12 mouse cellular contexts compared by ENCODE assay signal in the genomic region with DNA sequence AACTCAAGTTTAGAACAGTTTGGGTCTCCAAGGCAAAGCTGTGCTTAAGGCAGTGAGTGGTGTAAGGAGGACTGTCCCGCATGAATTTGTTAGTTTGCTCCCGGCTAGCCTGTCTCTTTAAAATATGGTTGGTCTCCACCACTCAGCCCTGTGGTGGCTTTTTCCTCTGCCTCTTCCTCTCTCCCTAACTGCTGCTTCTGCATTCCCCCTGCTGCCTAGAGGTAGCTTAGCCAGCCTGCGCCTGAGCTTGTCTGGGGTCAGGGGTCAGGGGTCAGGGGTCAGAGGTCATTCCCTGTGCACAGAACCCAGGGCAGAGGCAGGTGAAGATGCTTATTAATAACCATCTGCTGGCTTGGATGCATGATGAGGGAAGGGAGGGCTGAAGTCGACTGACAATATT.
A peak's percentile ranks its signal among the peaks of the same experiment; 100 is the strongest.
DNase-seq lines count a peak whose midpoint lies in the region; ATAC-seq and TF ChIP-seq lines count a peak whose summit lies in the region.
"Had no signal": no experiment of that assay in that cellular context is flagged by ENCODE, and none has a peak within 500 bp of the region (broad histone marks: within the 10 kb centered on the region; RNA-seq: fewer than 3 reads in every experiment).

No protein-coding gene starts in this region.

- no peak for DNase-seq in heart, postnatal 36 days
- DNase-seq in kidney, postnatal 10 days: peak; percentile 37
- no peak for DNase-seq in kidney, adult 8-10 months
- no peak for DNase-seq in cerebellum, adult 18-20 months
- DNase-seq in cerebellum, postnatal 4 days (ENCODE audit: low spot score in 2 of 2): no peak
- DNase-seq: cerebellum, adult 2 months; kidney, postnatal 36 days; liver, embryonic 13.5 days; thymus, adult 18-20 months had no signal

- no peaks in the 10 kb centered on the region for H3K36me3 ChIP-seq in heart, embryonic 11.5 days (ENCODE audit: control insufficient read depth, insufficient read depth, low read length)
- H3K36me3 ChIP-seq in intestine, postnatal 0 days (ENCODE audit: control insufficient read depth, insufficient read depth): no peaks in the 10 kb centered on the region
- H3K36me3 ChIP-seq: liver, embryonic 13.5 days had no signal

- no peaks in the 10 kb centered on the region for H3K27me3 ChIP-seq in heart, embryonic 11.5 days (ENCODE audit: control insufficient read depth, insufficient read depth, low read length)
- H3K27me3 ChIP-seq in intestine, postnatal 0 days (replicated peaks; ENCODE audit: control insufficient read depth, insufficient read depth, low read length): no peaks in the 10 kb centered on the region

- peaks cover 41% of the 10 kb centered on the region for H3K4me1 ChIP-seq in heart, embryonic 11.5 days (ENCODE audit: control insufficient read depth, insufficient read depth, low read length)
- H3K4me1 ChIP-seq in intestine, postnatal 0 days (replicated peaks; ENCODE audit: control insufficient read depth, insufficient read depth, low read length): peaks cover 10% of the 10 kb centered on the region; the same call in 1 of the 2 replicates

- no peak overlapping the region for H3K4me2 ChIP-seq in heart, embryonic 11.5 days
- 0 out of 2 replicates have a peak overlapping the region, but pooled peaks have one; percentile 51 for H3K4me2 ChIP-seq in intestine, postnatal 0 days (replicated peaks; ENCODE audit: low read depth)

- H3K9ac ChIP-seq in heart, embryonic 11.5 days (ENCODE audit: low read depth, low read length): no peak overlapping the region
- no peak overlapping the region for H3K9ac ChIP-seq in intestine, postnatal 0 days (ENCODE audit: low read depth, low read length)
- H3K9ac ChIP-seq: liver, embryonic 13.5 days had no signal

- no peak for TF ChIP-seq CTCF in intestine, postnatal 0 days (IDR thresholded peaks at IDR 0.05; ENCODE audit: low read depth)

- no peaks in the 10 kb centered on the region for H3K9me3 ChIP-seq in heart, embryonic 11.5 days (replicated peaks; ENCODE audit: control insufficient read depth, low read length)
- H3K9me3 ChIP-seq in intestine, postnatal 0 days (ENCODE audit: control insufficient read depth): no peaks in the 10 kb centered on the region
- H3K9me3 ChIP-seq: liver, embryonic 13.5 days had no signal

- intact Hi-C loops in heart, postnatal 36 days (cut with DNase I): no loop called here

- WGBS in heart, embryonic 11.5 days (ENCODE audit: insufficient replicate concordance): 24% methylated on average over 4 of the region's 4 CpGs
- WGBS in intestine, postnatal 0 days: 33% methylated on average over 4 of the region's 4 CpGs

- no peak overlapping the region for H3K4me3 ChIP-seq in heart, embryonic 11.5 days (ENCODE audit: low read depth, low read length)
- H3K4me3 ChIP-seq in intestine, postnatal 0 days (ENCODE audit: low read depth, low read length): no peak overlapping the region

- H3K27ac ChIP-seq in heart, embryonic 11.5 days (ENCODE audit: low read depth, low read length): peak overlapping the region; percentile 90
- H3K27ac ChIP-seq in intestine, postnatal 0 days (ENCODE audit: low read depth, low read length): no peak overlapping the region
- H3K27ac ChIP-seq: liver, embryonic 13.5 days had no signal

- no peak for ATAC-seq in heart, embryonic 11.5 days (replicated peaks; ENCODE audit: insufficient number of reproducible peaks, low FRiP score, low TSS enrichment)
- 0 out of 2 replicates have a peak, but pooled peaks have one; percentile 36 for ATAC-seq in common myeloid progenitor, adult 5-6 weeks (replicated peaks; ENCODE audit: low read depth, poor library complexity, severe bottlenecking)
- no peak for ATAC-seq in intestine, postnatal 0 days
